Mouse (Mus musculus): ENCODE results near the gene Zswim2.
"Not testable (repeated sequence)": the region's sequence is repeated elsewhere in the genome, so short reads cannot be mapped to it uniquely, and the experiment has no call there.

DNA sequence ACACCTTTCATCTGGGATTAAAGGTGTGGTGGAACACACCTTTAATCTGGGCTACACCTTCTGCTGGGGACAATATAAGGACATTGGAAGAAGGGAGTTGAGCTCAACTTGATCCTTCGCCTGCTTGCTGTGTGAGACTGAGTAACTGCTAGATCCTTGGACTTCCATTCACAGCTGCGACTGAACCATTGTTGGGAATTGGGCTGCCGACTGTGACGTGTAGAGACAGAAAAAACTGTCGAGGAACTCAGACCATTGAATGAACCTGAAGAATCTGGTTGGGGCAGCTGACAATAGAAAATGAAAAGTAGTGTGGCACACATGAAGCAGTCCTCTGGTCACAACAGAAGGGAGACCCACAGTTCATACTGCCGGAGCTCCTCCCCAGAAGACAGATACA lies 26.0 kb upstream of the Zswim2 start, which contains the start of gene Gm13695:
- not testable (repeated sequence) for TF ChIP-seq GATA1 (IDR thresholded peaks at IDR 0.05; ENCODE audit: borderline replicate concordance, low read length); FLI1 (IDR thresholded peaks at IDR 0.05; ENCODE audit: low read length)

Measured in megakaryocyte, embryonic 14.5 days (primary cell).